Mouse (Mus musculus): ENCODE results near the gene Slc2a8.

The Slc2a8 gene

GRCm38 (mm10) chr2:32938741-32939140 is 43.1 kb downstream of the Slc2a8 start:
- DNase-seq (ENCODE audit: low read depth, low spot score): no peak

GRCm38 (mm10) chr2:32931730-32932129 is 50.2 kb downstream of the Slc2a8 start:
- peak; percentile 65 for DNase-seq (ENCODE audit: low read depth, low spot score)

DNA sequence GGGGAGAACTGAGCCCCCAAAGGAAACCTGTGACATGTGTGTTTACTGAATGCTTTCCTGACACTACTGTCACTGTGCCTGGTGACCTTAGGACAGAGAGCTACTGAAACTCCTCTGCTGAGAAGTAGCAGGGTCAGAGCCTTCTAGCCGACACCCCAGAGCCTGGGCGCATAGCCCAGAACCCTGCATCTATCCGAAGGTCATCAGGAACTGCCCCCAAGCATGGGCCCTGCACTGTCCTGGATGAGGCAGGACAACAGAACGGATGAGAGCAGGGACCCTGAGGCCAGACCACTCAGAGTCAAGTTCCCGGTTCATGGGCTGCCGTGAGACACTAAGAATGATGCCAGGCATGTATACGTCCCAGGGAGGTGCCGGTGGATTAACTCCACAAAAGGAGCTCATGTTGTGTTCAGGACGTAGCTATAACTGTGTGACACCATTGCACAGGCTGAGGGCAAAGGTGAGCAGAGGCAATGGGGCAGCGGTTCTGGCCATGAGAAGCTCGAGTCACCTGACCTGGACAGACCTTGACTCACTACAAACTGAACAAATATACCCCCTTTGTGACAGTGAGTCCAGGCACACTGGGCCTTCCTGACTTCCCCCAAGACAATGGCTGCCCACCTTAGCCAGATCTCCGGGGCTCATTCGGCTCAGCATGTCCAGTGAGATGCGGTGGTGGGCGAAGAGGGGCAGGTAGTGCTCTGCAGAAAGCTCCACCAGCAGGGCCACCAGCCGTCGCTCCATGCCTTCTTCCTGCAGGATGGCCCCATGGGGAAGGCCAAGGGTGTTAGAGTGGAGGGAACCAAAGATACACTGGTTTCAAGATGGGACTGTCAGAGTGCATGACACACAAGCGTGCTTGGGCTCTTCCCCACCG is 52.7 kb downstream of the Slc2a8 start:
- DNase-seq (ENCODE audit: low read depth, low spot score): no peak

DNA sequence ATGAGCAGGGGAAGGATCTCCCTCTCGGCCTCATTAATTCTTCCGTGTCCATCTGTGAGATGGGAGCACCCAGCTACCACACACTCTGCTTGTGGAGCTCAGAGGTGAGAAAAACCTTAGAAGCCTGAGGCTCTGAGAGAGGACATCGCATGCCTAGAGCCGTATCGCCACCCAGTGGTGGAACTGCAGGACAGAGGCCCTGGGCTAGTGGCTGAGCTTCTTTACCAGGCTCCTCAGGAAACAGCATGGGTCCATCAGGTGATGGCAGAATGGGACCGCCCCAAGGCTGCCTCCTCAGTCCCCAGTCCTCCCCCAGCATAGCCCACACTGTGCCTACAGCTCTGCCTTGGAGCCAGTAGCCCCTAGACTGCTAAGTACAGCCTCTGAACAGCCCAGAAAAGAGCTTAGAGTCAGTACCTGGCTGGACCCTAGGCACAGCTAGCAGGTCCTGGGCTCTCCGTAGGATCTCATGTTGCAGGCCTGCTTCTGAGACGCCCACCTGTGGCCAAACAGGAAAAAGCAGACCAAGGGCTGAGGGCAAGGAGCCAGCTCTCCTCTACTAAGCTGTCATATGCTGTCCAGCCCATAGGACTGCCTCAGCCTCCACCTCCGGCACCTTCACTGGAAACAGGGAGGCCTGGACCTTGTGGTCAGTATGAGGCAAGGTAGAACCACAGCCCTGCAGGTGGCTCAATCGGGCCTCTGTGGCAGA is 53.5 kb downstream of the Slc2a8 start:
- peak; percentile 92 for DNase-seq (ENCODE audit: low read depth, low spot score)

DNA sequence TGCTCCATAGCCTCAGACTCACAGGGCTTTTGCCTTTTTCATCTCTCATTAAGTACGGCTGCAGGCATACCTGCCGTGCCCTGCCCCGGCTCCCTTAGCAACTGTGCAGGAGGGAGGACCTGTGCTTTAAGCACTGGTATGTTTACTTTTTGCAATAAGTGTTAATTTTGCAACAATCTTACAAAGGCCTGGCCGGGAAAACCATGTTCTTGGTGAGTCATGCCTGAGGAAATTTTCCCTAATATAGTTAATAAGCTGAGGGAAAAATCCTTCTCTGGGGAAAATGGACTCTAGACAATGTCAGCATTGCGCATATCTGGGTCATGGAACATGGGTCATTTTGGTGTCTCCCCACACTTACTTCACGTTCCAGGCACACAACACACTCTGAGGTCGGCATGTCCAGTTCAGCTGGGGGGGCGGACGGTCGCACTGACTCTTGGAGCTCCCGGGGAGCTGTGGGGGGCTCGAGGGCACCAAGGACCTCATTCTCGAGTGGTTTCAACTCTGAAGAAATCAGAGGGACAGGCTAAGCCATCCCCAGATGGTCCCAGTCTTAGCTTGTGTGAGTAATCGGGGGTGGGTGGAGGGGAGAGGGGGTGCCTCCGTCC is 54.2 kb downstream of the Slc2a8 start:
- peak; percentile 21 for DNase-seq (ENCODE audit: low read depth, low spot score)

DNA sequence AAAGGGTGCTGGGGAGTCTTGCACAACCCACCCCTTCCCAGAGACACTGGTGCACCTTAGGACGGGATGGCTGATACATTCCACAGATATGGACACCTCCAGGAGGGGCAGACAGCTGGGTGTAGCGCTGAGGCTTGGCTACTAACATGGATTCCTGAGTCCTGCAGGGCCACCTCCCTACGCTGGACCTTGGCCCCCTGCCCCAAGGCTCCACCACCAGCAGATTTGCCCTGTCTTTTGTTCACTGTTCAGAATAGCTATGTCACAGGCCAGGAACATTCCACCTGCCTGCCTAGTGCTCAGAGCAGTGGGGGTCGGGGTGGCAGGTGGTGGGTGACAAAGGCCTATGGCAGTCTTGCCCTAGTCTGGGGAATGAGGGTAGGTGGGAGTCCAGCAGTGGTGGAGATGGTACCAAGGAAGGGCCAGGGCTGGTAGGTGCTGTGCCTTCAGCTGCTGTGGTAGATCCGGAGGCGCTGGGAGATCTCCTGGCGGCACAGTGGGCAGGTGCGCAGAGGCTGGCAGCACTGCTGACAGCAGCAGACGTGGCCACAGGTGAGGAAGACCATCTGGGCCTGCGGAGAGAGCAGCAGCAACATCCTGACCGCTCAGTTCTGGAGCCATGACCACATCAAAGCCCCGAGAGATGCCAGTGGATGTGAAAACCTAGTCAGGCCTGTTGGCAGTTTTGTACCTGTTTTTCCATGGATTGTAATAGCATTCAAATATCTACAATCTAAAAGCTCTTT is 55.4 kb downstream of the Slc2a8 start:
- peak; percentile 37 for DNase-seq (ENCODE audit: low read depth, low spot score)

DNA sequence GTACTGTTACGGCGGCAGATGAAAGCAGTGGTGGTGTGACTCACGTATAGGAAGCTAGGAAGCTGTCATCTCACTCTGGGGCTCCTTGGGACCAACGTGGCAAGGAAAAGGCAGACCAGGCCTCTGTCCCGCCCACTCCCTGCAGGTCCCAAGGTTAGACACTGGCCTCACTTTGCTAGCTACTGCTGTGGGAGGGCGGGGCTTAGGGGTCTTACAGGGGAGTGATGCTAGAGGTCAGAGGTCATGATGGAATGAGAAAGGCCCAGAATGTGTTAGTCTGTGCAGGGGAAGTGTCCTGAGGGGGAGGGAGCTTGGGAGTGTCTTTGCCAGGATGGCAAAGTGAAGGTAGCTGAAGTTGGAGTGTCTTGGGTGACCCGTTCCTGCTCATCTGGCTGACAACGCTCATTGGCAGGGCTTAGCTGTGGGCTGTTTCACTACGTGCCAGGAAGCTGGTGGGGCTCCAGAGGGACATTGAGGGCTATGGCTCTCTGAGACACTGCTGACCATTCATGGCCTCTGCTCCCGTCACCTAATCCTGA is 57.5 kb downstream of the Slc2a8 start:
- DNase-seq (ENCODE audit: low read depth, low spot score): no peak

DNA sequence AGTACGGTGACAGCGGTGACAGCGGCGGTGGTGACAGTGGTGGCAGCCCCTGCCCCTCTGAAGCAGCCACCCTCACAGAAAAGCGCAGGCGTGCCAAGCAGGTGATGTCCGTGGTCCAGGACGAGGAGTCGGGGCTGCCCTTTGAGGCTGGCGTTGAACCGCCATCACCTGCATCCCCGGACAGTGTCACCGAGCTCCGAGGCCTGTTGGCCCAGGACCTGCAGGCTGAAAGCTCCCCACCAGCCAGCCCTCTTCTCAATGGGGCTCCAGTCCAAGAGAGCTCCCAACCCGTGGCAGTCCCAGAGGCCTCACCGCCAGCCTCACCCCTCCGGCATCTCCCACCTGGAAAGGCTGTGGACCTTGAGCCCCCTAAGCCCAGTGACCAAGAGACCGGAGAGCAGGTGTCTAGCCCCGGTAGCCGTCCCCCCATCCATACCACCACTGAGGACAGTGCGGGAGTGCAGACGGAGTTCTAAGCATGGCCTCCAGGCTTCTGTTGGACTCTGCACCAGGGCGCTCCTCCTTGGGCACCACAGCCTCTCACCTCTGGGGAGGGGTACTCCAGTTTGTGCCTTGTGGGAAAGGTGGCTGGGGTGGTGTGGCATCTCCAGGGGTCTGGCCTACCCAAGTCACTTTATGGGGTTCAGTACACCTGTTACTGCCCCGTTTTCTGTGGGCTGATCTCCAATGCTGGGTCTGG is 58.2 kb downstream of the Slc2a8 start:
- DNase-seq (ENCODE audit: low read depth, low spot score): no peak

Data from brain, adult 2 months (tissue).